Mouse (Mus musculus) testis, adult 2 months (tissue): ENCODE measurements around the gene Sod2.

Source experiments
- CTCF ChIP-seq: fragments of 200-500 bp; IDR thresholded peaks from 2 replicates; pipeline ENCODE4 v1.5.1; 2012; ENCODE audit warnings: low read depth, mild to moderate bottlenecking, inconsistent platforms, low read length, moderate library complexity; ENCODE audit not compliant: control insufficient read depth, insufficient read depth, insufficient replicate concordance
- POLR2A ChIP-seq: fragments of 200-500 bp; IDR thresholded peaks from 2 replicates; pipeline ENCODE4 v1.6.1; 2012; ENCODE audit warnings: low read depth, mild to moderate bottlenecking, inconsistent platforms, low read length, moderate library complexity; ENCODE audit not compliant: control insufficient read depth

DNA sequence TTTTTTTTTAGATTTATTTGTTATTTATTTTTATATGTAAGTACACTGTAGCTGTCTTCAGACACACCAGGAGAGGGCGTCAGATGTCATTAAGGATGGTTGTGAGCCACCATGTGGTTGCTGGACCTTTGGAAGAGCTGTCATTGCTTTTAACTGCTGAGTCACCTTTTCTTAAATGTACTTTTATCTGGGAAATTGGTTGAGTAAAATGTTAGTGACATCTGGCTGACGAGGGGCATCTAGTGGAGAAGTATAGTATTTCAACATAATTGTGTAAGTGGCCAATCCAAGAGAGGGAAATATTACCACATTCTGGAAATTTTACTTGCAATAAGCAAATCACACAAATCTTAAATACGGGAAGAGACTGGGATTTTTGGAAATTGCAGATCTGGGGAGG lies 3.2 kb downstream of the Sod2 start:
- TF ChIP-seq CTCF (no peak), POLR2A (no peak)
